In the genomic region with DNA sequence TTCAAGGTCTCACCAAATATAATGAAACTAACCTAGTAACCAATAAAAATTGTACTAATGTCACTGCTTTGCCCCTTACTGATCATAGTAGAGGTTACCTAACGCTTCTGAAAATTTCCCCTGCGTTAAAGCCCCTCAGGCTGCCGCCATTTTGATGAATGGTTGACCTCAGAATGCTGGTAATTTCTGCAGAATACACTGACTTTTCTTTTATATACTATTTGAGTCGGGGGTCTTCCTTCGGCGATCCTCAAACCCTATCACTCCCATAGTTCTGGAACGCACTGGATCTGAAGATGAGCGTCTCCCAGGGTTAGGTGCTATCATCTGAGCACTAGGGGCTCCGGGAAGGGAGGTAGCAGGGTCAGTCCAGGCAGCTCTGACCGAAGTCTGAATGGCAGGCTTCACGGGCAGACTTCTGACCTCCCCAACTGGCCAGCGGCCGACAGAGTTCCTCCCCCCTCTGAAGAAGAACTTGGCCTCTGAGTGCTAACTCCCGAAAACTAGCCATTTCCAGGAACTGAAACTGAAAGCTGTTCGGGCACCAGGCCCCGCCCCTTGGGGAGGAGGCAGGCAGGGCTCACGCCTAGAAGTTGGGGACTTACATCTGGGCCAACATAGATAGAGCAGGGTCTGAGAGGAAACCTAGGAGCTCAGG, we compare ENCODE assay signal across 8 mouse cellular contexts. TPM values are rescaled to one million over a fixed set of nuclear protein-coding genes. Genes with fewer than 3 reads are reported as not detected.
DNase-seq lines count a peak whose midpoint lies in the region; ATAC-seq and TF ChIP-seq lines count a peak whose summit lies in the region.

No protein-coding gene starts in this region.

- no peak for ATAC-seq in forebrain, embryonic 14.5 days
- ATAC-seq in heart, postnatal 0 days (ENCODE audit: insufficient read depth, low read depth), result peak; percentile 86
- ATAC-seq in liver, embryonic 16.5 days (ENCODE audit: low read depth), result peak; percentile 93
- peak; percentile 84 for ATAC-seq in stomach, embryonic 16.5 days (ENCODE audit: insufficient read depth, low FRiP score)

- no peak overlapping the region; the same call in 1 of the 2 replicates for H3K4me3 ChIP-seq in forebrain, embryonic 14.5 days (ENCODE audit: low read depth, low read length)
- H3K4me3 ChIP-seq in heart, postnatal 0 days (ENCODE audit: low read depth, low read length), result peak overlapping the region; percentile 58
- H3K4me3 ChIP-seq in liver, embryonic 16.5 days (ENCODE audit: low read depth, low read length), result peak overlapping the region; percentile 76
- H3K4me3 ChIP-seq in stomach, embryonic 16.5 days (replicated peaks; ENCODE audit: low read length), result peak overlapping the region; percentile 51

- H3K4me1 ChIP-seq in forebrain, embryonic 14.5 days (ENCODE audit: control insufficient read depth, insufficient read depth, low read length), result no peaks in the 10 kb centered on the region
- peaks cover 18% of the 10 kb centered on the region for H3K4me1 ChIP-seq in heart, postnatal 0 days (ENCODE audit: control insufficient read depth, insufficient read depth)
- peaks cover 26% of the 10 kb centered on the region for H3K4me1 ChIP-seq in liver, embryonic 16.5 days (ENCODE audit: control insufficient read depth, low read depth, low read length)
- peaks cover 5% of the 10 kb centered on the region for H3K4me1 ChIP-seq in stomach, embryonic 16.5 days (ENCODE audit: control insufficient read depth, insufficient read depth, low read length)

- WGBS in forebrain, embryonic 14.5 days, result 57% methylated on average over 16 of the region's 17 CpGs
- WGBS in heart, postnatal 0 days, result 25% methylated on average over 15 of the region's 17 CpGs
- WGBS in liver, embryonic 16.5 days (ENCODE audit: insufficient replicate concordance), result 16% methylated on average over 17 of the region's 17 CpGs
- WGBS in stomach, embryonic 16.5 days, result 20% methylated on average over 16 of the region's 17 CpGs

- no peaks in the 10 kb centered on the region for H3K36me3 ChIP-seq in forebrain, embryonic 14.5 days (ENCODE audit: control insufficient read depth, insufficient read depth, low read length)
- H3K36me3 ChIP-seq in heart, postnatal 0 days (replicated peaks; ENCODE audit: control insufficient read depth, insufficient read depth, low read length), result no peaks in the 10 kb centered on the region
- no peaks in the 10 kb centered on the region for H3K36me3 ChIP-seq in liver, embryonic 16.5 days (ENCODE audit: control insufficient read depth, insufficient read depth)
- no peaks in the 10 kb centered on the region for H3K36me3 ChIP-seq in stomach, embryonic 16.5 days (ENCODE audit: control insufficient read depth, insufficient read depth, low read length)

- no peak overlapping the region for H3K27ac ChIP-seq in forebrain, embryonic 14.5 days (ENCODE audit: low read depth, low read length)
- H3K27ac ChIP-seq in heart, postnatal 0 days (ENCODE audit: low read depth), result peak overlapping the region; percentile 78
- H3K27ac ChIP-seq in liver, embryonic 16.5 days (ENCODE audit: low read length), result peak overlapping the region; percentile 87
- no peak overlapping the region for H3K27ac ChIP-seq in stomach, embryonic 16.5 days (ENCODE audit: low read length)

- TF ChIP-seq CTCF in heart, postnatal 0 days (IDR thresholded peaks at IDR 0.05; ENCODE audit: low read depth), result no peak

- H3K9me3 ChIP-seq in forebrain, embryonic 14.5 days (replicated peaks; ENCODE audit: control insufficient read depth, low read length), result no peaks in the 10 kb centered on the region
- H3K9me3 ChIP-seq in heart, postnatal 0 days (replicated peaks; ENCODE audit: control insufficient read depth, low read length), result no peaks in the 10 kb centered on the region
- H3K9me3 ChIP-seq in liver, embryonic 16.5 days (replicated peaks; ENCODE audit: control insufficient read depth, low read length), result no peaks in the 10 kb centered on the region
- H3K9me3 ChIP-seq in stomach, embryonic 16.5 days (replicated peaks; ENCODE audit: control insufficient read depth, low read length), result no peaks in the 10 kb centered on the region

- no peak overlapping the region for H3K9ac ChIP-seq in forebrain, embryonic 14.5 days (ENCODE audit: low read length)
- H3K9ac ChIP-seq in heart, postnatal 0 days (replicated peaks; ENCODE audit: low read depth, low read length), result peak overlapping the region; percentile 83
- peak overlapping the region; percentile 79 for H3K9ac ChIP-seq in liver, embryonic 16.5 days (ENCODE audit: low read depth, low read length)
- peak overlapping the region; percentile 69 for H3K9ac ChIP-seq in stomach, embryonic 16.5 days (ENCODE audit: low read length)

- H3K27me3 ChIP-seq in forebrain, embryonic 14.5 days (replicated peaks; ENCODE audit: control insufficient read depth, insufficient read depth, low read length), result 0 out of 2 replicates have a peak, but pooled peaks cover 6% of the 10 kb centered on the region
- H3K27me3 ChIP-seq in heart, postnatal 0 days (ENCODE audit: control insufficient read depth, insufficient read depth, low read length), result no peaks in the 10 kb centered on the region
- no peaks in the 10 kb centered on the region for H3K27me3 ChIP-seq in liver, embryonic 16.5 days (ENCODE audit: control insufficient read depth, insufficient read depth, low read depth, low read length)
- H3K27me3 ChIP-seq in stomach, embryonic 16.5 days (ENCODE audit: control insufficient read depth, insufficient read depth, low read length), result no peaks in the 10 kb centered on the region

- H3K4me2 ChIP-seq in forebrain, embryonic 14.5 days (ENCODE audit: low read length), result peak overlapping the region; percentile 33; the same call in 1 of the 2 replicates
- peak overlapping the region; percentile 60 for H3K4me2 ChIP-seq in heart, postnatal 0 days (ENCODE audit: low read depth, low read length)
- H3K4me2 ChIP-seq in liver, embryonic 16.5 days (ENCODE audit: low read depth, low read length), result peak overlapping the region; percentile 67
- peak overlapping the region; percentile 41 for H3K4me2 ChIP-seq in stomach, embryonic 16.5 days (ENCODE audit: low read depth, low read length)

- peak; percentile 93 for DNase-seq in A20 (ENCODE audit: low read depth, low spot score)
- DNase-seq in adrenal gland, postnatal 36 days, result peak; percentile 91 to 95
- no peak for DNase-seq in forebrain, embryonic 14.5 days (ENCODE audit: low spot score)
- DNase-seq in heart, postnatal 0 days (ENCODE audit: low spot score), result peak; percentile 65
- peak; percentile 92 to 95 for DNase-seq in kidney, postnatal 25 days
- peak; percentile 27 for DNase-seq in neural tube, embryonic 10.5 days (ENCODE audit: extremely low spot score, low spot score)

- no peak for TF ChIP-seq EP300 in heart, postnatal 0 days (IDR thresholded peaks at IDR 0.05; ENCODE audit: low read depth)

RNA-seq across cellular contexts. Expression of a gene that starts 15.1 kb away (rescaled TPM):
- total RNA-seq in adrenal gland, postnatal 36 days (2021), result 10 to 100 TPM; 13.7 to 18.8 TPM
- polyA plus RNA-seq in forebrain, embryonic 14.5 days (2014; fragmentation: Nextera tagmentation; extraction: Ambion mirVana), result 0.57 and 0.63 TPM in 2 replicates
- 7.7 and 8.7 TPM in 2 replicates for total RNA-seq in heart, postnatal 0 days (2014; rRNA removed; ENCODE audit: low replicate concordance)
- 4.6 and 5.2 TPM in 2 replicates for polyA plus RNA-seq in heart, postnatal 0 days (2015; fragmentation: Nextera tagmentation; extraction: Ambion mirVana)
- polyA plus RNA-seq in liver, embryonic 16.5 days (2015; fragmentation: Nextera tagmentation; extraction: Ambion mirVana), result 5.5 and 6.8 TPM in 2 replicates
- polyA plus RNA-seq in stomach, embryonic 16.5 days (2015; fragmentation: Nextera tagmentation; extraction: Ambion mirVana), result 3.7 and 4.0 TPM in 2 replicates

RNA-seq across cellular contexts. Expression of a gene that starts 15.2 kb away (rescaled TPM):
- 10 to 100 TPM; 12.8 to 18.9 TPM for total RNA-seq in adrenal gland, postnatal 36 days (2021)
- 1.4 and 1.6 TPM in 2 replicates for polyA plus RNA-seq in forebrain, embryonic 14.5 days (2014; fragmentation: Nextera tagmentation; extraction: Ambion mirVana)
- total RNA-seq in heart, postnatal 0 days (2014; rRNA removed; ENCODE audit: low replicate concordance), result 7.8 and 9.8 TPM in 2 replicates
- polyA plus RNA-seq in heart, postnatal 0 days (2015; fragmentation: Nextera tagmentation; extraction: Ambion mirVana), result 7.0 and 8.0 TPM in 2 replicates
- 7.7 and 9.6 TPM in 2 replicates for polyA plus RNA-seq in liver, embryonic 16.5 days (2015; fragmentation: Nextera tagmentation; extraction: Ambion mirVana)
- 4.5 and 6.3 TPM in 2 replicates for polyA plus RNA-seq in stomach, embryonic 16.5 days (2015; fragmentation: Nextera tagmentation; extraction: Ambion mirVana)

RNA-seq across cellular contexts. Expression of a gene that starts 43.1 kb away (rescaled TPM):
- 10 to 100 TPM; 72.0 to 75.1 TPM for total RNA-seq in adrenal gland, postnatal 36 days (2021)
- polyA plus RNA-seq in forebrain, embryonic 14.5 days (2014; fragmentation: Nextera tagmentation; extraction: Ambion mirVana), result 107 and 138 TPM in 2 replicates
- total RNA-seq in heart, postnatal 0 days (2014; rRNA removed; ENCODE audit: low replicate concordance), result 50.6 and 58.4 TPM in 2 replicates
- polyA plus RNA-seq in heart, postnatal 0 days (2015; fragmentation: Nextera tagmentation; extraction: Ambion mirVana), result 124 and 126 TPM in 2 replicates
- 74.9 and 83.3 TPM in 2 replicates for polyA plus RNA-seq in liver, embryonic 16.5 days (2015; fragmentation: Nextera tagmentation; extraction: Ambion mirVana)
- polyA plus RNA-seq in stomach, embryonic 16.5 days (2015; fragmentation: Nextera tagmentation; extraction: Ambion mirVana), result 111 and 118 TPM in 2 replicates

RNA-seq across cellular contexts. Expression of a gene that starts 46.2 kb away (rescaled TPM):
- 10 to 100 TPM; 21.1 to 32.0 TPM for total RNA-seq in adrenal gland, postnatal 36 days (2021)
- polyA plus RNA-seq in forebrain, embryonic 14.5 days (2014; fragmentation: Nextera tagmentation; extraction: Ambion mirVana), result 15.0 and 15.2 TPM in 2 replicates
- total RNA-seq in heart, postnatal 0 days (2014; rRNA removed; ENCODE audit: low replicate concordance), result 15.7 and 16.4 TPM in 2 replicates
- polyA plus RNA-seq in heart, postnatal 0 days (2015; fragmentation: Nextera tagmentation; extraction: Ambion mirVana), result 5.7 and 6.1 TPM in 2 replicates
- 7.2 and 7.4 TPM in 2 replicates for polyA plus RNA-seq in liver, embryonic 16.5 days (2015; fragmentation: Nextera tagmentation; extraction: Ambion mirVana)
- 12.7 and 14.9 TPM in 2 replicates for polyA plus RNA-seq in stomach, embryonic 16.5 days (2015; fragmentation: Nextera tagmentation; extraction: Ambion mirVana)

Comparison
In these comparisons a context has a peak if more than half of its experiments do, and no peak if none do; other contexts are left out.
1. H3K27ac ChIP-seq: peak in heart, postnatal 0 days (single experiment) and liver, embryonic 16.5 days (single experiment); none in forebrain, embryonic 14.5 days (single experiment) and stomach, embryonic 16.5 days (single experiment).
2. Peak in every context shown above with its lines, with median percentiles within 50 percentile points of each other: H3K4me2 ChIP-seq.